Mouse (Mus musculus) midbrain, embryonic 16.5 days (tissue): ENCODE data around the gene Wdr78. TPM values are rescaled to one million over a fixed set of nuclear protein-coding genes. Genes with fewer than 3 reads are reported as not detected.

Experiments
- ATAC-seq: fragments of 200-750 bp; cut with Nextera tagmentation; 2 replicates; pipeline ENCODE4 v1.8.0; 2017; ENCODE audit warnings: moderate TSS enrichment
- H3K27ac ChIP-seq: fragments of 300-500 bp; sonication (generic); 2 replicates; pipeline ENCODE4 v1.5.1; 2014; ENCODE audit warnings: mild to moderate bottlenecking, low read length, mixed read lengths
- H3K27me3 ChIP-seq: fragments of 300-500 bp; sonication (generic); 2 replicates; pipeline ENCODE4 v1.6.1; 2014; ENCODE audit warnings: low read depth, low read length, mixed read lengths; ENCODE audit not compliant: control insufficient read depth, insufficient read depth
- H3K36me3 ChIP-seq: fragments of 300-500 bp; sonication (generic); 2 replicates; pipeline ENCODE4 v1.6.1; 2014; ENCODE audit warnings: mild to moderate bottlenecking, low read length, moderate library complexity, mixed read lengths; ENCODE audit not compliant: control insufficient read depth, insufficient read depth
- H3K4me1 ChIP-seq: fragments of 300-500 bp; sonication (generic); 2 replicates; pipeline ENCODE4 v1.6.1; 2014; ENCODE audit warnings: mild to moderate bottlenecking, low read length, mixed read lengths; ENCODE audit not compliant: control insufficient read depth, insufficient read depth
- H3K4me2 ChIP-seq: fragments of 300-500 bp; sonication (generic); 2 replicates; pipeline ENCODE4 v1.6.1; 2014; ENCODE audit warnings: mild to moderate bottlenecking, low read length, mixed read lengths
- H3K4me3 ChIP-seq: fragments of 300-500 bp; sonication (generic); 2 replicates; pipeline ENCODE4 v1.5.1; 2014; ENCODE audit warnings: low read depth, mild to moderate bottlenecking, low read length, moderate library complexity, mixed read lengths
- H3K9ac ChIP-seq: fragments of 300-500 bp; sonication (generic); 2 replicates; pipeline ENCODE4 v1.6.1; 2014; ENCODE audit warnings: low read depth, low read length, mixed read lengths
- H3K9me3 ChIP-seq: fragments of 300-500 bp; sonication (generic); replicated peaks from 2 replicates; pipeline ENCODE4 v1.6.1; 2014; ENCODE audit warnings: mild to moderate bottlenecking, low read length, mixed read lengths; ENCODE audit not compliant: control insufficient read depth, poor library complexity, severe bottlenecking
- WGBS: fragments of 180-500 bp; shearing (Covaris S2); extraction: QIAGEN DNeasy Blood & Tissue Kit; methylation state at CpG from one replicate; pipeline ENCODE4 v1.1.7; 2014; 5-methylcytosine and 5-hydroxymethylcytosine counted together
- polyA plus RNA-seq: library from polyadenylated mRNA; unstranded; fragments of >200 nt; fragmentation: Nextera tagmentation; extraction: Ambion mirVana; gene quantifications from 2 replicates; pipeline ENCODE4 v1.2.1, GENCODE M21; 2015

Wdr78 gene
- polyA plus RNA-seq, 1 experiment from 2014 or later: 5.7 TPM

GRCm38 (mm10) chr4:103070631-103071030 is 43.7 kb downstream of the Wdr78 start:
- H3K9me3 ChIP-seq: no peaks in the 10 kb centered on the region
- H3K4me2 ChIP-seq: no peak overlapping the region
- no peak overlapping the region for H3K27ac ChIP-seq
- H3K4me3 ChIP-seq: no peak overlapping the region
- H3K4me1 ChIP-seq: peaks cover 4% of the 10 kb centered on the region; the same call in 1 of the 2 replicates
- H3K36me3 ChIP-seq: no peaks in the 10 kb centered on the region
- ATAC-seq: no peak
- no peak overlapping the region for H3K9ac ChIP-seq
- H3K27me3 ChIP-seq: no peaks in the 10 kb centered on the region
- 70% methylated on average over 3 of the region's 3 CpGs for WGBS

GRCm38 (mm10) chr4:103067906-103068655 is 46.3 kb downstream of the Wdr78 start:
- no peak overlapping the region for H3K9ac ChIP-seq
- H3K4me3 ChIP-seq: no peak overlapping the region
- H3K4me1 ChIP-seq: peaks cover 4% of the 10 kb centered on the region; the same call in 1 of the 2 replicates
- no peaks in the 10 kb centered on the region for H3K36me3 ChIP-seq
- ATAC-seq: peak; percentile 39; the same call in 1 of the 2 replicates
- H3K27me3 ChIP-seq: no peaks in the 10 kb centered on the region
- H3K27ac ChIP-seq: no peak overlapping the region
- H3K4me2 ChIP-seq: no peak overlapping the region
- 31% methylated on average over 6 of the region's 6 CpGs for WGBS
- no peaks in the 10 kb centered on the region for H3K9me3 ChIP-seq

GRCm38 (mm10) chr4:103064976-103065375 is 49.4 kb downstream of the Wdr78 start:
- ATAC-seq: no peak
- H3K36me3 ChIP-seq: no peaks in the 10 kb centered on the region
- H3K4me2 ChIP-seq: no peak overlapping the region
- H3K9me3 ChIP-seq: no peaks in the 10 kb centered on the region
- WGBS: 84% methylated on average over 5 of the region's 5 CpGs
- H3K4me1 ChIP-seq: peaks cover 4% of the 10 kb centered on the region; the same call in 1 of the 2 replicates
- H3K9ac ChIP-seq: no peak overlapping the region
- H3K27me3 ChIP-seq: no peaks in the 10 kb centered on the region
- H3K27ac ChIP-seq: no peak overlapping the region
- no peak overlapping the region for H3K4me3 ChIP-seq

- Histone ChIP-seq H3K27me3 (no peaks in the 10 kb centered on the region), H3K9ac (no peak overlapping the region), H3K27ac (no peak overlapping the region), H3K4me3 (no peak overlapping the region), H3K4me1 (peaks cover 4% of the 10 kb centered on the region; the same call in 1 of the 2 replicates), H3K9me3 (no peaks in the 10 kb centered on the region), H3K36me3 (peaks cover 3% of the 10 kb centered on the region; the same call in 1 of the 2 replicates), H3K4me2 (no peak overlapping the region)
- no peak for ATAC-seq
- WGBS: 80% methylated on average over 2 of the region's 2 CpGs
Measured at GRCm38 (mm10) chr4:103064421-103064820, 49.9 kb downstream of the Wdr78 start.

GRCm38 (mm10) chr4:103056909-103057308 is 57.4 kb downstream of the Wdr78 start:
- peaks cover 5% of the 10 kb centered on the region; the same call in 1 of the 2 replicates for H3K36me3 ChIP-seq
- no peaks in the 10 kb centered on the region for H3K4me1 ChIP-seq
- WGBS: 91% methylated on average over 5 of the region's 5 CpGs
- H3K9ac ChIP-seq: no peak overlapping the region
- H3K27me3 ChIP-seq: no peaks in the 10 kb centered on the region
- no peak overlapping the region for H3K4me3 ChIP-seq
- no peaks in the 10 kb centered on the region for H3K9me3 ChIP-seq
- no peak overlapping the region for H3K4me2 ChIP-seq
- no peak for ATAC-seq
- no peak overlapping the region for H3K27ac ChIP-seq

- WGBS: 93% methylated on average over 11 of the region's 11 CpGs
- Histone ChIP-seq H3K4me1 (no peaks in the 10 kb centered on the region), H3K27me3 (no peaks in the 10 kb centered on the region), H3K9ac (no peak overlapping the region), H3K36me3 (peaks cover 2% of the 10 kb centered on the region; the same call in 1 of the 2 replicates), H3K4me2 (no peak overlapping the region), H3K4me3 (no peak overlapping the region), H3K27ac (no peak overlapping the region), H3K9me3 (no peaks in the 10 kb centered on the region)
- ATAC-seq: no peak
Measured at GRCm38 (mm10) chr4:103048046-103048445, 66.3 kb downstream of the Wdr78 start.

- no peak overlapping the region for H3K4me2 ChIP-seq
- H3K4me1 ChIP-seq: no peaks in the 10 kb centered on the region
- no peak overlapping the region for H3K9ac ChIP-seq
- no peak for ATAC-seq
- H3K4me3 ChIP-seq: no peak overlapping the region
- no peaks in the 10 kb centered on the region for H3K9me3 ChIP-seq
- H3K27ac ChIP-seq: no peak overlapping the region
- H3K36me3 ChIP-seq: 0 out of 2 replicates have a peak, but pooled peaks cover 2% of the 10 kb centered on the region
- WGBS: 93% methylated on average over 11 of the region's 11 CpGs
- no peaks in the 10 kb centered on the region for H3K27me3 ChIP-seq
Measured at GRCm38 (mm10) chr4:103042997-103043396, 71.4 kb downstream of the Wdr78 start.

GRCm38 (mm10) chr4:103039838-103040191 is 74.5 kb downstream of the Wdr78 start:
- 0 out of 2 replicates have a peak, but pooled peaks cover 2% of the 10 kb centered on the region for H3K36me3 ChIP-seq
- H3K27ac ChIP-seq: no peak overlapping the region
- H3K4me3 ChIP-seq: no peak overlapping the region
- no peaks in the 10 kb centered on the region for H3K27me3 ChIP-seq
- no peak overlapping the region for H3K4me2 ChIP-seq
- H3K4me1 ChIP-seq: no peaks in the 10 kb centered on the region
- no peak for ATAC-seq
- no peak overlapping the region for H3K9ac ChIP-seq
- no peaks in the 10 kb centered on the region for H3K9me3 ChIP-seq
- WGBS: 70% methylated on average over 5 of the region's 5 CpGs

- no peaks in the 10 kb centered on the region for H3K27me3 ChIP-seq
- 87% methylated on average over 14 of the region's 14 CpGs for WGBS
Measured at GRCm38 (mm10) chr4:103039103-103039837, 75.1 kb downstream of the Wdr78 start.

More at GRCm38 (mm10) chr4:103039103-103039837, 75.1 kb downstream of the Wdr78 start:
- ATAC-seq: no peak
- Histone ChIP-seq H3K9me3 (no peaks in the 10 kb centered on the region), H3K9ac (no peak overlapping the region), H3K4me2 (no peak overlapping the region), H3K4me3 (no peak overlapping the region), H3K4me1 (no peaks in the 10 kb centered on the region), H3K27ac (no peak overlapping the region), H3K36me3 (0 out of 2 replicates have a peak, but pooled peaks cover 2% of the 10 kb centered on the region)
